Mouse (Mus musculus) hindbrain, embryonic 11.5 days (tissue): ENCODE results near the gene Cxadr. TPM values are rescaled to one million over a fixed set of nuclear protein-coding genes. Genes with fewer than 3 reads are reported as not detected.

Source experiments
- ATAC-seq: fragments of 200-750 bp; cut with Nextera tagmentation; 2 replicates; pipeline ENCODE4 v1.8.0; 2017; ENCODE audit warnings: mild to moderate bottlenecking, moderate TSS enrichment, moderate library complexity; ENCODE audit not compliant: low FRiP score
- DNase-seq: peaks from one replicate; pipeline ENCODE4 v3.0.0-alpha.2; 2015; ENCODE audit warnings: low spot score
- H3K27ac ChIP-seq: fragments of 300-500 bp; sonication (generic); 2 replicates; pipeline ENCODE4 v1.5.1; 2014; ENCODE audit warnings: mild to moderate bottlenecking, low read depth, low read length
- H3K27me3 ChIP-seq: fragments of 300-500 bp; sonication (generic); 2 replicates; pipeline ENCODE4 v1.6.1; 2014; ENCODE audit warnings: mild to moderate bottlenecking, low read length, moderate library complexity, mixed read lengths; ENCODE audit not compliant: control insufficient read depth, insufficient read depth
- H3K36me3 ChIP-seq: fragments of 300-500 bp; sonication (generic); 2 replicates; pipeline ENCODE4 v1.6.1; 2014; ENCODE audit warnings: mild to moderate bottlenecking, low read length, moderate library complexity, mixed read lengths; ENCODE audit not compliant: control insufficient read depth, insufficient read depth
- H3K4me1 ChIP-seq: fragments of 300-500 bp; sonication (generic); replicated peaks from 2 replicates; pipeline ENCODE4 v1.6.1; 2014; ENCODE audit warnings: low read length, mixed read lengths; ENCODE audit not compliant: control insufficient read depth, insufficient read depth
- H3K4me2 ChIP-seq: fragments of 300-500 bp; sonication (generic); replicated peaks from 2 replicates; pipeline ENCODE4 v1.6.1; 2014; ENCODE audit warnings: mild to moderate bottlenecking, low read depth, low read length
- H3K4me3 ChIP-seq: fragments of 300-500 bp; sonication (generic); 2 replicates; pipeline ENCODE4 v1.5.1; 2014; ENCODE audit warnings: low read depth, low read length
- H3K9ac ChIP-seq: fragments of 300-500 bp; sonication (generic); 2 replicates; pipeline ENCODE4 v1.6.1; 2014; ENCODE audit warnings: low read depth, low read length
- H3K9me3 ChIP-seq: fragments of 300-500 bp; sonication (generic); 2 replicates; pipeline ENCODE4 v1.6.1; 2016; ENCODE audit warnings: low read length; ENCODE audit not compliant: control insufficient read depth
- WGBS: fragments of 180-500 bp; shearing (Covaris S2); extraction: QIAGEN DNeasy Blood & Tissue Kit; methylation state at CpG from one replicate; pipeline ENCODE4 v1.1.7; 2014; 5-methylcytosine and 5-hydroxymethylcytosine counted together
- polyA plus RNA-seq: library from polyadenylated mRNA; unstranded; fragments of >200 nt; fragmentation: Nextera tagmentation; extraction: Ambion mirVana; gene quantifications from 2 replicates; pipeline ENCODE4 v1.2.1, GENCODE M21; 2014

Cxadr gene
- polyA plus RNA-seq, 1 experiment from 2014 or later, result 64.7 TPM

GRCm38 (mm10) chr16:78372786-78373185 lies 71.5 kb downstream of the Cxadr start:
- 0 out of 2 replicates have a peak, but pooled peaks cover 3% of the 10 kb centered on the region for H3K4me1 ChIP-seq
- 80% methylated on average over 5 of the region's 5 CpGs for WGBS
- H3K4me3 ChIP-seq, result no peak overlapping the region
- no peaks in the 10 kb centered on the region for H3K27me3 ChIP-seq
- H3K9ac ChIP-seq, result no peak overlapping the region
- H3K36me3 ChIP-seq, result 0 out of 2 replicates have a peak, but pooled peaks cover 2% of the 10 kb centered on the region
- H3K27ac ChIP-seq, result no peak overlapping the region
- ATAC-seq (no peak), DNase-seq (no peak)
- no peaks in the 10 kb centered on the region for H3K9me3 ChIP-seq
- no peak overlapping the region for H3K4me2 ChIP-seq

- Histone ChIP-seq H3K27ac (no peak overlapping the region), H3K9ac (no peak overlapping the region), H3K36me3 (0 out of 2 replicates have a peak, but pooled peaks cover 2% of the 10 kb centered on the region), H3K4me1 (0 out of 2 replicates have a peak, but pooled peaks cover 3% of the 10 kb centered on the region), H3K27me3 (no peaks in the 10 kb centered on the region), H3K4me2 (no peak overlapping the region), H3K4me3 (no peak overlapping the region), H3K9me3 (no peaks in the 10 kb centered on the region)
- DNase-seq (no peak), ATAC-seq (no peak)
- 83% methylated on average over 8 of the region's 8 CpGs for WGBS
Observed at GRCm38 (mm10) chr16:78373743-78374142, 72.5 kb downstream of the Cxadr start.

- no peak for ATAC-seq
- Histone ChIP-seq H3K27me3 (no peaks in the 10 kb centered on the region), H3K4me2 (peak overlapping the region; percentile 55; the same call in 1 of the 2 replicates), H3K4me3 (peak overlapping the region; percentile 95), H3K9me3 (no peaks in the 10 kb centered on the region), H3K9ac (0 out of 2 replicates have a peak overlapping the region, but pooled peaks have one; percentile 15), H3K4me1 (0 out of 2 replicates have a peak, but pooled peaks cover 3% of the 10 kb centered on the region), H3K36me3 (no peaks in the 10 kb centered on the region), H3K27ac (no peak overlapping the region)
- peak; percentile 39 for DNase-seq
- WGBS, result 56% methylated on average over 10 of the region's 10 CpGs
Observed at GRCm38 (mm10) chr16:78375222-78375621, 73.9 kb downstream of the Cxadr start.

GRCm38 (mm10) chr16:78375821-78376691 lies 74.8 kb downstream of the Cxadr start:
- under 1% methylated on average over 32 of the region's 100 CpGs for WGBS
- Histone ChIP-seq H3K27me3 (no peaks in the 10 kb centered on the region), H3K36me3 (no peaks in the 10 kb centered on the region), H3K4me3 (peak overlapping the region; percentile 95), H3K9me3 (no peaks in the 10 kb centered on the region), H3K9ac (peak overlapping the region; percentile 90), H3K4me1 (0 out of 2 replicates have a peak, but pooled peaks cover 3% of the 10 kb centered on the region), H3K27ac (0 out of 2 replicates have a peak overlapping the region, but pooled peaks have one; percentile 1), H3K4me2 (peak overlapping the region; percentile 55)
- DNase-seq, result peak; percentile 78
- peak; percentile 57 for ATAC-seq

GRCm38 (mm10) chr16:78376745-78377570 lies 75.7 kb downstream of the Cxadr start, which contains the start of gene Btg3:
TSS of gene Btg3 (minus strand) at chr16:78377192.
- Histone ChIP-seq H3K4me1 (0 out of 2 replicates have a peak, but pooled peaks cover 3% of the 10 kb centered on the region), H3K9me3 (no peaks in the 10 kb centered on the region), H3K4me2 (peak within 1 kb of the TSS; percentile 55), H3K36me3 (no peaks in the 10 kb centered on the region), H3K9ac (peak within 1 kb of the TSS; percentile 90), H3K27me3 (no peaks in the 10 kb centered on the region), H3K27ac (0 out of 2 replicates have a peak within 1 kb of the TSS, but pooled peaks have one; percentile 1), H3K4me3 (peak within 1 kb of the TSS; percentile 95)
- ATAC-seq, result peak; percentile 98
- 4% methylated on average over 35 of the region's 57 CpGs for WGBS
- DNase-seq, result peak; percentile 98

GRCm38 (mm10) chr16:78378493-78378892 lies 77.2 kb downstream of the Cxadr start:
- Histone ChIP-seq H3K27ac (no peak overlapping the region), H3K4me1 (0 out of 2 replicates have a peak, but pooled peaks cover 3% of the 10 kb centered on the region), H3K9me3 (no peaks in the 10 kb centered on the region), H3K36me3 (no peaks in the 10 kb centered on the region), H3K9ac (no peak overlapping the region), H3K4me2 (no peak overlapping the region), H3K27me3 (no peaks in the 10 kb centered on the region), H3K4me3 (no peak overlapping the region)
- DNase-seq (no peak), ATAC-seq (no peak)
- WGBS, result 91% methylated on average over 5 of the region's 5 CpGs

- H3K4me2 ChIP-seq, result no peak overlapping the region
- 85% methylated on average over 4 of the region's 4 CpGs for WGBS
- no peaks in the 10 kb centered on the region for H3K9me3 ChIP-seq
- no peak overlapping the region for H3K27ac ChIP-seq
- no peaks in the 10 kb centered on the region for H3K4me1 ChIP-seq
- ATAC-seq (no peak), DNase-seq (no peak)
- H3K4me3 ChIP-seq, result no peak overlapping the region
- no peaks in the 10 kb centered on the region for H3K36me3 ChIP-seq
- no peaks in the 10 kb centered on the region for H3K27me3 ChIP-seq
- no peak overlapping the region for H3K9ac ChIP-seq
Observed at GRCm38 (mm10) chr16:78389122-78389521, 87.8 kb downstream of the Cxadr start.

- Histone ChIP-seq H3K36me3 (no peaks in the 10 kb centered on the region), H3K4me3 (no peak overlapping the region), H3K9me3 (no peaks in the 10 kb centered on the region), H3K27me3 (no peaks in the 10 kb centered on the region), H3K4me1 (no peaks in the 10 kb centered on the region), H3K9ac (no peak overlapping the region), H3K27ac (no peak overlapping the region), H3K4me2 (no peak overlapping the region)
- 85% methylated on average over 3 of the region's 3 CpGs for WGBS
- ATAC-seq (no peak), DNase-seq (no peak)
Observed at GRCm38 (mm10) chr16:78389986-78390385, 88.7 kb downstream of the Cxadr start.
